Mouse (Mus musculus) MEL (cell line): ENCODE data around the gene Aoc1. TPM values are rescaled to one million over a fixed set of nuclear protein-coding genes. Genes with fewer than 3 reads are reported as not detected.

Experiments
- DNase-seq: peaks from one replicate; pipeline ENCODE4 v3.0.0; 2011; ENCODE audit warnings: low read depth, low spot score
- H3K27ac ChIP-seq: 2 replicates; pipeline ENCODE4 v1.5.1; 2012; ENCODE audit warnings: low read depth, mild to moderate bottlenecking, control low read depth, low read length, moderate library complexity; ENCODE audit not compliant: control insufficient read depth
- H3K27me3 ChIP-seq, 2 experiments: fragments of 150-350 bp in 1 of 2; sonication (generic) in 1 of 2; 2 replicates each; pipeline ENCODE4 v1.6.1; 2012; ENCODE audit warnings: low read length in 2 of 2, mild to moderate bottlenecking in 2 of 2, improper control_type of control experiment in 1 of 2, moderate library complexity in 1 of 2; ENCODE audit not compliant: insufficient read depth in 2 of 2, control insufficient read depth in 1 of 2
- H3K36me3 ChIP-seq, 2 experiments: 2 replicates each; pipeline ENCODE4 v1.6.1; 2012 to 2014; ENCODE audit warnings: low read length in 2 of 2, improper control_type of control experiment in 1 of 2, inconsistent platforms in 1 of 2, mild to moderate bottlenecking in 1 of 2; ENCODE audit not compliant: insufficient read depth in 2 of 2, control insufficient read depth in 1 of 2
- H3K4me1 ChIP-seq, 2 experiments: fragments of 150-350 bp in 1 of 2; sonication (generic) in 1 of 2; 2 replicates each; pipeline ENCODE4 v1.6.1; 2012; ENCODE audit warnings: low read length in 2 of 2, improper control_type of control experiment in 1 of 2, mild to moderate bottlenecking in 1 of 2; ENCODE audit not compliant: insufficient read depth in 2 of 2, control insufficient read depth in 1 of 2
- H3K4me3 ChIP-seq, 2 experiments: fragments of 150-350 bp in 1 of 2; sonication (generic) in 1 of 2; 2 replicates each; pipeline ENCODE4 v1.5.1; 2012; ENCODE audit warnings: low read depth in 2 of 2, low read length in 2 of 2, mild to moderate bottlenecking in 2 of 2, moderate library complexity in 2 of 2, control low read depth in 1 of 2, improper control_type of control experiment in 1 of 2; ENCODE audit not compliant: control insufficient read depth in 1 of 2, insufficient read depth in 1 of 2
- H3K79me2 ChIP-seq: 2 replicates; pipeline ENCODE4 v1.6.1; 2012; ENCODE audit warnings: mild to moderate bottlenecking, low read length, moderate library complexity; ENCODE audit not compliant: control insufficient read depth, poor library complexity, insufficient read depth
- H3K9ac ChIP-seq: 2 replicates; pipeline ENCODE4 v1.6.1; 2012; ENCODE audit warnings: low read depth, mild to moderate bottlenecking, control low read depth, low read length, moderate library complexity; ENCODE audit not compliant: control insufficient read depth, poor library complexity, severe bottlenecking
- H3K9me3 ChIP-seq: fragments of 150-350 bp; sonication (generic); replicated peaks from 2 replicates; pipeline ENCODE4 v1.6.1; 2012; ENCODE audit warnings: mild to moderate bottlenecking, low read length, improper control_type of control experiment, moderate library complexity; ENCODE audit not compliant: insufficient read depth
- CHD1 ChIP-seq: IDR thresholded peaks from 2 replicates; pipeline ENCODE4 v1.6.1; 2012; ENCODE audit warnings: low read depth, mild to moderate bottlenecking, inconsistent platforms, low read length, improper control_type of control experiment
- E2F4 ChIP-seq: IDR thresholded peaks from 2 replicates; pipeline ENCODE4 v1.6.1; 2011; ENCODE audit warnings: low read depth, low read length, improper control_type of control experiment, borderline replicate concordance
- ELF1 ChIP-seq: IDR thresholded peaks from 2 replicates; pipeline ENCODE4 v1.6.1; 2014; ENCODE audit warnings: low read depth, mild to moderate bottlenecking, inconsistent platforms, low read length, improper control_type of control experiment, moderate library complexity
- ETS1 ChIP-seq: IDR thresholded peaks from 2 replicates; pipeline ENCODE4 v1.6.1; 2012; ENCODE audit warnings: low read depth, mild to moderate bottlenecking, inconsistent platforms, low read length, improper control_type of control experiment, moderate library complexity
- GABPA ChIP-seq: IDR thresholded peaks from 2 replicates; pipeline ENCODE4 v1.6.1; 2012; ENCODE audit warnings: low read depth, mild to moderate bottlenecking, inconsistent platforms, low read length, improper control_type of control experiment, moderate library complexity
- GATA1 ChIP-seq: IDR thresholded peaks from 2 replicates; pipeline ENCODE4 v1.6.1; 2011; ENCODE audit warnings: low read depth, low read length, improper control_type of control experiment
- JUND ChIP-seq: IDR thresholded peaks from 2 replicates; pipeline ENCODE4 v1.6.1; 2011; ENCODE audit warnings: low read depth, mild to moderate bottlenecking, improper control_type of control experiment, low read length
- MAX ChIP-seq: IDR thresholded peaks from 2 replicates; pipeline ENCODE4 v1.6.1; 2011; ENCODE audit warnings: low read length, improper control_type of control experiment
- MAZ ChIP-seq: IDR thresholded peaks from 2 replicates; pipeline ENCODE4 v1.6.1; 2012; ENCODE audit warnings: low read depth, mild to moderate bottlenecking, inconsistent platforms, low read length, improper control_type of control experiment
- MXI1 ChIP-seq: IDR thresholded peaks from 2 replicates; pipeline ENCODE4 v1.6.1; 2011; ENCODE audit warnings: mild to moderate bottlenecking, low read depth, low read length, improper control_type of control experiment
- MYB ChIP-seq: IDR thresholded peaks from 2 replicates; pipeline ENCODE4 v1.6.1; 2011; ENCODE audit warnings: mild to moderate bottlenecking, low read depth, low read length, improper control_type of control experiment
- MYC ChIP-seq: IDR thresholded peaks from 2 replicates; pipeline ENCODE4 v1.6.1; 2011; ENCODE audit warnings: low read depth, mild to moderate bottlenecking, low read length, improper control_type of control experiment, moderate library complexity
- POLR2A ChIP-seq, 2 experiments: IDR thresholded peaks; 2 replicates each; pipeline ENCODE4 v1.6.1; 2011 to 2012; ENCODE audit warnings: low read length in 2 of 2, mild to moderate bottlenecking in 2 of 2, control low read depth in 1 of 2, improper control_type of control experiment in 1 of 2, low read depth in 1 of 2, moderate library complexity in 1 of 2; ENCODE audit not compliant: control insufficient read depth in 1 of 2, insufficient read depth in 1 of 2, poor library complexity in 1 of 2
- RAD21 ChIP-seq: IDR thresholded peaks from 2 replicates; pipeline ENCODE4 v1.6.1; 2011; ENCODE audit warnings: mild to moderate bottlenecking, low read depth, low read length, improper control_type of control experiment
- TAL1 ChIP-seq: IDR thresholded peaks from 2 replicates; pipeline ENCODE4 v1.6.1; 2012; ENCODE audit warnings: mild to moderate bottlenecking, inconsistent platforms, low read length, moderate library complexity, mixed read lengths
- TBP ChIP-seq: IDR thresholded peaks from 2 replicates; pipeline ENCODE4 v1.8.0; 2011; ENCODE audit warnings: low read depth, low read length, improper control_type of control experiment
- UBTF ChIP-seq: IDR thresholded peaks from 2 replicates; pipeline ENCODE4 v1.6.1; 2012; ENCODE audit warnings: low read depth, mild to moderate bottlenecking, inconsistent platforms, low read length, improper control_type of control experiment, moderate library complexity, borderline replicate concordance; ENCODE audit not compliant: insufficient read depth
- ZC3H11A ChIP-seq: IDR thresholded peaks from 2 replicates; pipeline ENCODE4 v1.6.1; 2012; ENCODE audit warnings: low read depth, mild to moderate bottlenecking, inconsistent platforms, low read length, improper control_type of control experiment
- ZKSCAN1 ChIP-seq: IDR thresholded peaks from 2 replicates; pipeline ENCODE4 v1.6.1; 2012; ENCODE audit warnings: low read depth, mild to moderate bottlenecking, inconsistent platforms, low read length, improper control_type of control experiment, moderate library complexity
- ZNF384 ChIP-seq: IDR thresholded peaks from 2 replicates; pipeline ENCODE4 v1.6.1; 2012; ENCODE audit warnings: low read depth, mild to moderate bottlenecking, inconsistent platforms, low read length, improper control_type of control experiment
- polyA plus RNA-seq, 2 experiments: library from polyadenylated mRNA; stranded (reverse) in 1 of 2; unstranded in 1 of 2; fragments of >175 nt in 1 of 2; fragments of >200 nt in 1 of 2; gene quantifications; 2 replicates each; pipeline versions ENCODE4 v1.2.1 to v1.2.4; 2012; ENCODE audit warnings: low replicate concordance in 2 of 2, low read depth in 1 of 2; ENCODE audit not compliant: insufficient read length in 2 of 2, insufficient read depth in 1 of 2, missing spikeins in 1 of 2
- total RNA-seq: library from RNA; depleted of rRNA; stranded (reverse); fragments of 300-350 nt; gene quantifications from 2 replicates; pipeline ENCODE4 v1.2.3, GENCODE M21; 2012; rRNA removed

Gene Aoc1
- total RNA-seq = not detected in 2 replicates
- polyA plus RNA-seq = not detected

DNA sequence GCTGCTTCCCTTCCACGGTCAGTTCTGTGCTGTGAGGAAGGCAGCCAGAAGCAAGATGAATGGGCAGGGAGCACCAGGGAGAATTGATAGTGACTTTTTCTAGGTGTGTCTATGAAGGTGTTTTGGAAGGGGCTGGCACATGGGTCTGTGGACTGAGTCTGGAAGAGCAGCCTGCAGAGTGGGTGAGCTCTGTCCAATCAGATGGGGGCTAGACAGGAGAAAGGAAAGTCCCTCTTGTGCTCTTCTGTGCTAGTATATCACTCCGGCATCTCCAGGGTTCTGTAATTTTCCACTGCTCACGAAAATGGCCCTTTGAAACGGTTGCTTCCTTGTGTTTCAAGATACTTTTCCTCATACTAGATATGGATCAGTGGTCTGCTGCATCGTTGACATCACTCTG, at the start of gene Aoc1:
TSS of gene Aoc1 (plus strand) at position 301 of the 400 bp plus-strand sequence.
- Histone ChIP-seq H3K27me3 (peaks cover 0 to 2% of the 10 kb centered on the region in 2 experiments; a peak in 2 of 4 replicates), H3K9me3 (no peaks in the 10 kb centered on the region), H3K4me1 (no peaks in the 10 kb centered on the region), H3K4me3 (no peak within 1 kb of the TSS), H3K9ac (no peak within 1 kb of the TSS), H3K79me2 (no peaks in the 10 kb centered on the region), H3K36me3 (no peaks in the 10 kb centered on the region), H3K27ac (no peak within 1 kb of the TSS)
- TF ChIP-seq ZKSCAN1 (no peak), ELF1 (no peak), E2F4 (no peak), MYB (no peak), ZNF384 (no peak), POLR2A (IDR thresholded peaks at IDR 0.05; ENCODE audit: control insufficient read depth in 1 of 2, insufficient read depth in 1 of 2, low read depth in 1 of 2, low read length in 2 of 2, poor library complexity in 1 of 2) (no peak), TBP (no peak), ETS1 (no peak), RAD21 (no peak), JUND (no peak), MAX (no peak), GABPA (no peak), GATA1 (no peak), MAZ (no peak), MYC (no peak), TAL1 (no peak), ZC3H11A (no peak)
- DNase-seq = no peak

DNA sequence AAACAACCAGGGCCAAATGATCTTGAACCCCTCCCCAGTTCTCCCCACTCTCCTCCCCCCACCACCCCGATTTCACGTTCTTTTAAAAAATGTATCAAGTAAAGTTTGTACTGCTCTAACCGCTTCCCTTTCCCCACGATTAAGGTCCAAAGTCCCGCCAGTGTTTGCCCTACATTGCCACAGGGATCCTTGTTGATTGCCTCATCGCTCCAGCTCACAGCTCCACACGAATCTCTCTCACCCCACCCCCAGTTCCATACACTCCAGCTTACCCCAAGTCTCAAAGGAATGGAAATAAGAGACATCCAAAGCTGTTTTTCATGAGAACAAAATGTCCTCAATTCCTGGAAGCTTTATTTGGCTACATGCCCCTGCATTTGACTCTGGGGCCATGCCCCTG, 47.7 kb upstream of the Aoc1 start:
- TF ChIP-seq MXI1 (no peak), UBTF (no peak), ELF1 (no peak), ETS1 (no peak), CHD1 (no peak), MAZ (no peak)
- H3K9me3 ChIP-seq = no peaks in the 10 kb centered on the region
- no peak overlapping the region for H3K4me3 ChIP-seq
- H3K9ac ChIP-seq = no peak overlapping the region
- H3K27me3 ChIP-seq = no peaks in the 10 kb centered on the region; a peak in 2 of 4 replicates
- no peak for DNase-seq
- H3K4me1 ChIP-seq = peaks cover 0 to 9% of the 10 kb centered on the region in 2 experiments; a peak in 2 of 4 replicates
- H3K79me2 ChIP-seq = no peaks in the 10 kb centered on the region
- H3K27ac ChIP-seq = no peak overlapping the region
- peaks cover 0 to 12% of the 10 kb centered on the region in 2 experiments; a peak in 2 of 4 replicates for H3K36me3 ChIP-seq
